Mouse (Mus musculus): Measurements from ENCODE around the gene Atp13a4.

DNA sequence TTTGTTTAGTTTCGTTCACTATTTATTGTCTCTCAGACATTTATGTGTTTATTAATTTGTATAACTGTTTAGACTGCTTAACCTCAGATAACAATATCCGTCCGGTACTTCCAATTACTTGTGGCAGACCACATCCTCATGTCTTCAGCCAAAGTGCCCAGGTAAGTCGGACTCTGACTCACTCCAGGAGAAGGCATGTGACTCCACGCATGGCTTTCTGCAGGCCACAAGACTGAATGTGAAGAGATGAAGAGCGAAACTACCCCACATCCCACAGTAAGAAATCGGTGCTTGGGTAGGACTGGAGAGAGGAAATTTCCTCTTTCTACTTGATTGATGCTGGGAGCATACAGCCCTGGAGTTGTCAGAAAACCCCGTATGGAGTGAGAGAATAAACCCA lies 18.1 kb downstream of the Atp13a4 start:
- TF ChIP-seq POLR2A (IDR thresholded peaks at IDR 0.05; ENCODE audit: low read depth, low read length) (no peak), CTCF (IDR thresholded peaks at IDR 0.05; ENCODE audit: extremely low read depth, insufficient read length, insufficient replicate concordance, low read depth, low read length) (no peak)
